ENCODE assay signal across 16 mouse cellular contexts in genomic region chr15:80199556-80199955, GRCm38 (mm10). TPM values are rescaled to one million over a fixed set of nuclear protein-coding genes. Genes with fewer than 3 reads are reported as not detected.
"Had no signal": no experiment of that assay in that cellular context is flagged by ENCODE, and none has a peak within 500 bp of the region (broad histone marks: within the 10 kb centered on the region; RNA-seq: fewer than 3 reads in every experiment).

No protein-coding gene starts in this region.

- DNase-seq: cerebellum, postnatal 10 days; cerebellum, postnatal 14 days; cerebellum, postnatal 25 days; cerebellum, postnatal 36 days; embryo, embryonic 11 days; forebrain, postnatal 0 days; gastrocnemius, adult 2 months; gastrocnemius, postnatal 10 days; gastrocnemius, postnatal 14 days; gastrocnemius, postnatal 25 days; gastrocnemius, postnatal 36 days; heart, adult 11 months; heart, adult 18-20 months; heart, adult 2 months had no signal

RNA-seq across cellular contexts. Expression of gene Mgat3, which starts 26.0 kb away (rescaled TPM):
- total RNA-seq: common myeloid progenitor, adult 5-6 weeks; granulocyte monocyte progenitor cell, adult 5-6 weeks had no signal

RNA-seq across cellular contexts. Expression of gene AC140267.1, which starts 36.1 kb away (rescaled TPM):
- total RNA-seq: common myeloid progenitor, adult 5-6 weeks; forebrain, postnatal 0 days had no signal
